Mouse (Mus musculus): ENCODE data around the gene A730015C16Rik. TPM values are rescaled to one million over a fixed set of nuclear protein-coding genes. Genes with fewer than 3 reads are reported as not detected.

The A730015C16Rik gene
- polyA plus RNA-seq (2012; rRNA removed; ENCODE audit: low replicate concordance), result 0.27 TPM in 1 of 2 replicates, not detected in the other

GRCm38 (mm10) chr4:108848505-108848848 lies at the start of gene A730015C16Rik:
Gene A730015C16Rik (minus strand): TSS chr4:108848619.

GRCm38 (mm10) chr4:108878963-108879822 lies 30.8 kb upstream of the A730015C16Rik start, which contains the start of gene Rab3b:
Gene Rab3b (plus strand): TSS chr4:108879063.

GRCm38 (mm10) chr4:108847715-108848504 lies 509 bp downstream of the A730015C16Rik start, which contains the start of gene Kti12:
Gene Kti12 (plus strand): TSS chr4:108847785.

GRCm38 (mm10) chr4:108834115-108834970 lies 14.1 kb downstream of the A730015C16Rik start, which contains the start of gene Txndc12:
Gene Txndc12 (plus strand): TSS chr4:108834601.

GRCm38 (mm10) chr4:108832916-108833827 lies 15.2 kb downstream of the A730015C16Rik start, which contains the start of gene Btf3l4:
Gene Btf3l4 (minus strand): TSS chr4:108833614.

Other genes with a start within 250 kb of the A730015C16Rik start
- 13.9 and 15.0 TPM in 2 replicates for gene Cc2d1b, start 228.7 kb downstream of the A730015C16Rik start, polyA plus RNA-seq (2012; rRNA removed; ENCODE audit: low replicate concordance)
- gene 3110021N24Rik, start 129.0 kb downstream of the A730015C16Rik start, polyA plus RNA-seq (2012; rRNA removed; ENCODE audit: low replicate concordance), result 0.07 TPM in 1 of 2 replicates, not detected in the other
- gene Zfyve9, start 67.8 kb downstream of the A730015C16Rik start, polyA plus RNA-seq (2012; rRNA removed; ENCODE audit: low replicate concordance), result 2.3 TPM in 2 replicates
- 3.0 and 4.0 TPM in 2 replicates for gene Btf3l4, start 15.0 kb downstream of the A730015C16Rik start, polyA plus RNA-seq (2012; rRNA removed; ENCODE audit: low replicate concordance)
- 5.2 and 6.0 TPM in 2 replicates for gene Txndc12, start 14.0 kb downstream of the A730015C16Rik start, polyA plus RNA-seq (2012; rRNA removed; ENCODE audit: low replicate concordance)
- gene Kti12, start 834 bp downstream of the A730015C16Rik start, polyA plus RNA-seq (2012; rRNA removed; ENCODE audit: low replicate concordance), result 23.6 and 26.8 TPM in 2 replicates
- gene Rab3b, start 30.4 kb upstream of the A730015C16Rik start, polyA plus RNA-seq (2012; rRNA removed; ENCODE audit: low replicate concordance), result 5.7 and 6.1 TPM in 2 replicates
- gene Nrd1, start 152.0 kb upstream of the A730015C16Rik start, polyA plus RNA-seq (2012; rRNA removed; ENCODE audit: low replicate concordance), result 3.0 and 5.7 TPM in 2 replicates